Mouse (Mus musculus) left cerebral cortex, adult 8-10 months (tissue): ENCODE results near the gene AI464131. TPM values are rescaled to one million over a fixed set of nuclear protein-coding genes. Genes with fewer than 3 reads are reported as not detected.
"Not testable (repeated sequence)": the region's sequence is repeated elsewhere in the genome, so short reads cannot be mapped to it uniquely, and the experiment has no call there.

Experiments used
- DNase-seq, 2 experiments: peaks; one replicate each; pipeline ENCODE4 v3.0.0; 2022; ENCODE audit warnings: low spot score in 2 of 2
- total RNA-seq, 4 experiments: library from RNA; stranded (reverse); gene quantifications; 2 replicates each; pipeline ENCODE4 v1.2.4; 2022

AI464131 gene
- total RNA-seq, 4 experiments from 2014 or later = 20.9 to 26.5 (median 23.3) TPM

DNA sequence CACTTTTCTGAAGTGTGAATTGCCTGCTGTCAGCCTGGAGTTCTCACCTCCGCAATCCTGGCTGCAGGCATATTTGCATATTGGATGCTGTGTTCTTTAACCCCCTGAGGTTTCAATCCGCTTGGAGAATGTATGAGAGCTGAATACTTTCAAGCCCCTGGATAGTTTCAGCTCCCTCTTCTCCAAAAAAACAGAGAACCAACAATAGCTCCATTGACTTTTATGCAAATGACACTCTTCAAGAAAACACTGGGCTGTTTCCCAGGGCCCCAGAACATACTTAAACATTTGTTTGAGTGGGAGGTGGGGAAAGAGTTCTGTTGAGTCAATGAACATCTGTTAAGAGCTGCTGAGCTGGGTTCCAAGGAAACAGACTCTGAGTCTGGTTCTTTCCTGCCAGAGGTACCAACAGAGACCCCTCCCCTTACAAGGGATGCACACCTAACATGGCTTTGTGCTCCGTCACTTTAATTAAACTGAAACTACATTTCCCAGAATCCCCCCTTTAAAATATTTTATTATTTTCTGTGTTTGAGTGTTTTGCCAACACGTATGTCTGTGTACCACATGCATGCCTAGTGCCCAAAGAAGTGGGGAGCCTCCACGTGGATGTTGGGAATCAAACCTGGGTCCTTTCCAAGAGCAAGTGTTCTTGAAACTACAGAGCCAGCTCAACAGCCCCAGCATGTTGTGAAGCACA lies 32.0 kb downstream of the AI464131 start:
- DNase-seq = peak in 1 of 2 experiments; percentile 62

DNA sequence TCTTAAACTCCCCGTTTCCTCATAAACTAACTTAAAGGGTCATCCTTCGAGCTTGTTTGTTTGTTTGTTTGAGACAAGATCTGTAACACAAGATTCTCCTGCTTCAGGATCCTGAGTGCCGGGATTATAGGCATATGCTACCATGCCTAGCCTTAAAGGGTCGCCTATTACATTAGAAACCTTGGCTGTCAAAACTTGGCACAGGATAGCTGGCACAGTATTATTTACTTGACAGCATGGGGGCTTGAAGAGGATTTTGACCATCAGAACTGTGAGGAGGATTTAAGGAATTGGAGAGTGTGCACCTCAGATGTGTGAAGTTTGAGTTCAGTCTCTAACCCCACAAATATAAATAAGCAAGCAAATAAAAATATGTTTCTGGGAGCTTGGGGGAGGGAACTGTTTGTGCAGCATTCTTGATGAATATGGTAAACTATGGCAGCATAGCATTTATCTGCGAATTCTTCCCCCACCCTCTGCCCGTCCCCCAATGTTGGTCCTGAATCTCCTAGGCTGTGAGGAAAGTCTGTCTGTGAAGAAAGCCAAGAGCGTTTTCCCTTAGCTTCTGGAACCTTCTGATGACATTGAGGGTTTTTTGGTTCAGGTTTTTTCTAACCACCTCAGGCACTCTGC lies 32.7 kb downstream of the AI464131 start:
- no peak for DNase-seq

DNA sequence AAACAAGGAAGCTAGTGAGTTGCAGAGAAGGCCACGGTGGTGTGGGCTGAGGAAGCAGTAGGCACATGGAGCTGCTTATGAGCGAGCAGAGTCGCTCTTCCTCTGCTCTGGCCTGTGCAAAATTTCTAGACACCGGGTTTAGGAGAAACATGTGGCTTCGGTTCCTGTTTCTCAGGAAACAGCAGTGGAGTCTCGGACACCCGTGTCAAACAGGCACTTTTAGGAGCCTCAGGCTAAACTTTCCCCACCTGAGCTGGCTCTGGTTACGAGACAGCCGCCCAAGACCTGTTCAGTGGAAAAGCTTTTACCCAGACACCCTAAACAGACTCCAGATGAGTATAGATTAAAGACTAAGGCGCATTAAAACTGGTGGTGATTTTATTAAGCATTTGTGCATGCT lies 33.7 kb downstream of the AI464131 start:
- no peak for DNase-seq

DNA sequence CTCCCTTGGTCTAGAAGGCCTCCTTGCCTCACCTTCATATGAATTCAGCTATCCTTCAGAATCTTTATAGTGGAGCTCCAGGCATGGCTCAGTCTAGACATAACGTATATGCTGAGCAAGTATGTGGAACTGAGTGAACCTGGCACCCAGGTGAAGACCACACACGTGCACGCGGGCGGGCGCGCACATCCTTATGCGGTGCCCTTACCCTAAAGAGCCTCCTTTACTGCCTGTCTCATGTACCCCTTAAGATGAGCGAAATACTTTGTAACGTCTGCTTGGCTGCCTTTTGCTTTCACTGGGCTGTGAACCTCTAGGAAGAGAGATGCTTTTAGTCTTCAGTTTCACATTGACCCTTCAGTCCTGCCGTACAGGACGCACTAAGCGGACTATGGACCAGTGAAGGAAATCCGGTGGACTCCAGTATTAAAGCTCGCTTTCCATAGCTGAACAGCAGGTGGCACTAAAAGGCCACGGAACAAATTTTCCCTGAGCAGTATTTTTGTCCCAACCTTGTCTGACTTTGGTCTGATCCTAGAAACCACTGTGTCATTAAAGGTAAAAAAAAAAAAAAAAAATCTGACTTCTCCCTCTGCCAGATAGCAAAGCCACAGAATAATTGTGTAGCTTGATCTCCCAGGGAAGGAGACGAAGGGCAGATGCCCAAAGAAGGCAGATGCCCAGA lies 34.3 kb downstream of the AI464131 start:
- DNase-seq = peak in 1 of 2 experiments; percentile 50

DNA sequence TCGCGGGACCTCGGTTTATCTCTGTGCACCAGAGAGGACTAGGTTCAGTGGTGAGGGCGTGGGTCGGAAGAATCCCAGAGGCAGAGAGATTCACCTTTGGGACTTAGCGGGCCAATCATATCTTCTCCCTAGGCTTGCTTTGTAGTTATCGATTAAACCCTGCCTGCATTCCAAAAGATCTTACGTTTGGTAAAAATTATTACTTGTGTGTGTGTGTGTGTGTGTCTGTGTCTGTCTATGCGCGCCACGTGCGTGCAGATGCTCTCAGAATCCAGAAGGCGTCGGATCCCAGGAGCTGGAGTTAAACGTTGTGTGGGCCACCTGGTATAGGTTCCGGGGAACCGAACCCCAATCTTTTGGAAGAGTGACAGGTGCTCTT lies 37.6 kb downstream of the AI464131 start:
- no peak for DNase-seq

DNA sequence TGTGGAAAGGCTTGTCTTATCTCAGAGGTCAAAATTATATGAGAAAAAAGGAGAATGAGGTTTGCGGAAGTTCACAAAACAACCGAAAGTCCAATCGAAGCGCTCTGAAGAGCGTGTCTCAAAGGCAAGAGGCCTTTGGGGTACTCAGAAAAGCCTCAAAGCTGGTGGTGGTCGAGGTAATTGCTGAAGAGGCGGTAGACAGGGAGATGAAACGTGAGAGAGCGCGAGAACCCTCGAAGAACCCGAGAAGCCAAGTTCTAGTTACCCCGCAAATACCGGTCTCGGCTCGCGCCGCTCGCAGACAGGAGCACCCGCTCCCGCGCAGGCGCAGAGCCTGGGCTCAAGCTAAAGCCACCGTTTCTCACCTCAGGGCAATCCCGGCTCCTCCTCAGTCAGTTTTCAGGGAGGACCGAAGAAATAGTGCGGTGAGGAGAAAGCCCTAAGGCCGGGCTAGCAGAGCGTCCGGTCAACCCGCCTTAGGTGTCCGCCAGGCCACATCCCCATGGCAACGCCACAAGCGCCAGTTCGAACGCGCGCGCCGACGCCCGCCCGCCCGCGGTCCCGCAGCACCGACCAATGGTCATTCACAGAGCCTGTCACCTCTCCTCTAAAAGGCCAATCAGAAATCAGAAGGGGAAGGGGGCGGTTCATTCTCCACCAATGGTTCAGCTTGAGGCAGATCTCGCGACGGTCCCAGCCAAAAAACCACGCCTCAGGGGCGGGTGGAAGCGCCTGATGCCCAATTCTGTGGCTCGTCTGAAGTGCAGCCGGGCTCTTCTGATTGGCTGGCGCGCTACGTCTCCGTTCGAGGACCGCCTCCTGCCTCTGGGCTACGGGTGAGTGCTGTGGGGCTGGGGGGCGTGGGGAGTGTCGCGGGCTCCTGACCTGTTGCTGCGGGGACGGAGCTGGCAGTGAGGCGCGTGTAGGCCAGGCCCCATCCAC lies 38.3 kb downstream of the AI464131 start, which contains the start of the genes Kif24 and Nudt2:
Kif24 (minus strand) TSS at position 543 of the 942 bp plus-strand sequence.
Nudt2 (plus strand) TSS at position 807 of the 942 bp plus-strand sequence.
- peak; percentile 84 to 99 for DNase-seq

DNA sequence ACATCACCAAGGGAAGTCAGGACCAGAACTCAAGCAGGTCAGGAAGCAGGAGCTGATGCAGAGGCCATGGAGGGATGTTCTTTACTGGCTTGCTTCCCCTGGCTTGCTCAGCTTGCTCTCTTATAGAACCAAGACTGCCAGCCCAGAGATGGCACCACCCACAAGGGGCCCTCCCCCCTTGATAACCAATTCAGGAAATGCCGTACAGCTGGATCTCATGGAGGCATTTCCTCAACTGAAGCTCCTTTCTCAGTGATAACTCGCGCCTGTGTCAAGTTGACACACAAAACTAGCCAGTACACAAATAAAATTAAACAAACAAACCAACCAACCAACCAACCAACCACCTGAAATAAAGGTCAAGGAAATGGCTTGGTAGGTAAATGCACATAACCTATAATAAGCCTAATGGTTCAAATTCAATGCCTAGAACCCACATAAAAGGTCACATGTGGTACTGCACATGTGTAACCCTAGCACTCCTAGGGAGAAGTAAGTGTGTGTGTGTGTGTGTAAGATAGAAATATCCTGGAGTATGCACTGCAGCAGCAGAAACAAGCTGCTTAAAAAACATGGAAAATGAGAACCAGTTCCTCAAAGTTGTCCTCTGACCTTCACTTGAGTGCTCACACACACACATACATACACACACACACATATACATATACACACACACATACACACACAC lies 39.7 kb downstream of the AI464131 start:
- not testable (repeated sequence) for DNase-seq

DNA sequence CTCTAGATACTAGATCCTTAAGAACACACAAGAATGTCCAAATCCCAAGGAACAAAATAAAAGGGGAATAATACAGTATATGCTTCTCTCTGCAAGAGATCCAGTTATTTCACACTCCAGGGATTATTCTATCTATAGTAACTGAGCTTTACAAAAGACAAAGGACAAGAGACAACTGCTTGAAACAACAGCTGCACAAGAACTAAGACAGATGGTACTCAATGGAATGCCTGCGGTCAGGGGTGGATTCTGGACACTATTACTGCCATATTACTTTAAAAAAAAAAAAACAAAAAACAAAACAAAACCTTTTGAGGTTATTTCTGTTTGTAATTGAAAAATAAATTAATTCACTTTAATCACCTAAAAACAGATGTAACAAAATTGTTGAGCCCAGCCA lies 42.2 kb downstream of the AI464131 start:
- no peak for DNase-seq

DNA sequence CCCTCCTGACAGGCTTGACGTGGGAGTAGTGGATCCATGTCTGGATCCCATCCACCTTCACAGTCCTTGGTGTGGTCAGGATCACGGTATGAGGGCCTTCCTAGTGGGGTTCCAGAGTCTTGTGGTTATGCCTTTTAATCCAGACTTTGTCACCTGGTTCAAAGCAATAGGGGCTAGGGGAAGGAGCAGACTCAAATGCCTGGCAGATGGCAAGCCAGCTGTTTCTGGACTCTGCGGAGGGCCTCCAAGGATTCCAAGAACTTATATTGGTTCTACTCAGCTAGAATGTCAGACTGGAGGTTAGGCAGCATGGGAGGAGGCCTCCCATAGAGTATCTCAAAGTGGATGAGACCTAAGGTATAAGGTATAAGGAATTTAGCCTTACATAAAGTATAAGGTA lies 55.3 kb downstream of the AI464131 start:
- no peak for DNase-seq

Other genes starting within 250 kb of the AI464131 start
- 10 to 100 TPM; 38.8 to 46.3 (median 45.3) TPM for gene Ubap2, start 227.9 kb downstream of the AI464131 start, total RNA-seq
- 10 to 100 TPM; 37.5 to 39.5 (median 38.6) TPM for gene Dcaf12, start 188.2 kb downstream of the AI464131 start, total RNA-seq
- gene Ubap1, start 154.1 kb downstream of the AI464131 start, total RNA-seq = 10 to 100 TPM; 45.2 to 54.3 (median 49.9) TPM
- 1 to 10 TPM in 3 of 4 experiments, under 1 TPM in 1; 0.72 to 1.8 (median 1.3) TPM for gene Kif24, start 38.2 kb downstream of the AI464131 start, total RNA-seq
- gene Nudt2, start 37.9 kb downstream of the AI464131 start, total RNA-seq = 10 to 100 TPM; 29.4 to 32.6 (median 30.5) TPM
- gene 1110017D15Rik, start 14.3 kb upstream of the AI464131 start, total RNA-seq = 1 to 10 TPM; 2.7 to 5.7 (median 4.3) TPM
- gene Fam219a, start 66.5 kb upstream of the AI464131 start, total RNA-seq = 100 to 1,000 TPM; 201 to 205 (median 202) TPM
- 10 to 100 TPM in 1 of 4 experiments, 1 to 10 TPM in 3; 7.7 to 11.7 (median 9.6) TPM for gene Dnaic1, start 66.7 kb upstream of the AI464131 start, total RNA-seq
- gene Enho, start 137.2 kb upstream of the AI464131 start, total RNA-seq = 10 to 100 TPM; 55.3 to 62.7 (median 59.3) TPM
- 100 to 1,000 TPM in 3 of 4 experiments, 10 to 100 TPM in 1; 96.7 to 125 (median 111) TPM for gene Cntfr, start 194.0 kb upstream of the AI464131 start, total RNA-seq
- 10 to 100 TPM; 31.6 to 45.5 (median 38.1) TPM for gene Il11ra1, start 196.9 kb upstream of the AI464131 start, total RNA-seq
- gene Rpp25l, start 210.5 kb upstream of the AI464131 start, total RNA-seq = 10 to 100 TPM; 28.4 to 33.9 (median 30.0) TPM
- gene Dctn3, start 220.1 kb upstream of the AI464131 start, total RNA-seq = 100 to 1,000 TPM; 158 to 167 (median 165) TPM
- gene Arid3c, start 228.1 kb upstream of the AI464131 start, total RNA-seq = under 1 TPM; 0.37 to 0.78 (median 0.54) TPM